Mouse (Mus musculus) lung, postnatal 36 days (tissue): ENCODE data around the gene Pdxdc1.
A peak's percentile ranks its signal among the peaks of the same experiment; 100 is the strongest.
"Not testable (repeated sequence)": the region's sequence is repeated elsewhere in the genome, so short reads cannot be mapped to it uniquely, and the experiment has no call there.

Experiments
- DNase-seq: peaks from one replicate; pipeline ENCODE4 v3.0.0; 2022; ENCODE audit warnings: mixed read lengths

Gene Pdxdc1

DNA sequence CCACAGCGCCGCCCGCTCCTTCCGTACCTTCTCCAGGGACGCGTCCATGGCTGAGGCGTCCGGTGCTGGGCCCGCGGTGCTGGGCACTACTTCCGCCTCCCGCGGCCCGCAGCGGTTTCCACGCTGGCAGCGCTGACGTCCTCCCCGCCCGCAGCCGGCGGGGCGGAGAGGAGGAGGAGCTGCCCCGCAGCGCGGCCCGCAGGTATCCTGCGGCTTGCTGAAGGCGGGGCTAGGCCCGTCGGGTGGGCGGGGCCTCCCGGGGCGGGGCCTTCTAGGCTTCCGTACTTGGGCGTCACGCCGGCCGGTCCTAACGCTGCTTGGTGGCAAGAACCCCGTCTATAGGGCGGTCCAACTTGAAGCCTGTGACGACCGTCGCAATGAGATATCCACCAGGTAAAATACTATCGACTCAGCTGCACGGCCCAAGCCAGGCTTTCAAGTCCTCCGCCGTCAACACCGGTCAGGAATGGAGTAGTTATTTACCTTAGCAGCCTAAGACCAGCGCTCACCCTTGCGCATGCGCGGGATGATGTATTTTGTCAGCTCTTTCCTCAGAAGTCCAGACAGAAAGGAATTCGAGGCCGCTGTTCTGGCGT, at the start of gene Pdxdc1, which contains the start of gene Mpv17l:
Pdxdc1 (minus strand) TSS at position 244 of the 596 bp plus-strand sequence.
Mpv17l (plus strand) TSS at position 274 of the 596 bp plus-strand sequence.
- DNase-seq, result peak; percentile 97

DNA sequence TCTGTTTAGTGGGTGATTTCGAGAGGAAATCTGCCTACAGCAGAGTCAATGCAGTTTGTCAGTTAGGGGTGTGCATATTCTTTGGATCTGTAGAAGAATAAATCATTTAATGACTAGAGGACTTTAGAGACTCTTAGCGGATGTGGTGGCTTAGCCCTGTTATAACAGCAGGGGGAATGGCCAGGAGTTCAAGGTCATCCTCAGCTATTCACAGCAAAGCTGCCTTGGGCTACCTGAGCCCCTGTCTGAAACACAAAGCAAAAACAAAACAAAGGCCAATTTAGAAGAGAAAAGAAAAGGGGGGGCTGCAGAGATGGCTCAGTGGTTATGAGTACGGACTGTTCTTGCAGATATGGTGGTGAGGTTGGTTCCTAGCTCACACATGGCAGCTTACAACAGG, 48.3 kb upstream of the Pdxdc1 start:
- no peak for DNase-seq

DNA sequence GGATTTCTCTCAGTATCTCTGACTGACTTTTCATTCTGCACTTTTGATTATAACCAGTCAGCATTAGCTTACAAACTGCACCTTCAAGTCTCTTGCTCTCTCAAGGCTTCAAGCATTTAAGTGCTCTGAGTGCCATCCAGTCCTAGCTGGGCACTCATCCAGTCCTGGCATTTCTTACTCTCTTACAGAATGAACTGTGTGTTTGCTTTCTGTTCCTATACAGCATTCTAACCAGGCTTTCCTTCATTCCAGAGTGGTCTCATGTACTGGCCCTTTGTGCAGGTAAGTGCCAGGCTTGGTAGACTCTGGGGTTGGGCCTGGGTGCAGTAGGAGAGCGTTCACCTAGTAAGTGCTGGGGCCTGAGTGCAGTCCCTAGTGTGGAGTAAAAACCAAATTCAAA, 43.4 kb upstream of the Pdxdc1 start:
- DNase-seq, result peak; percentile 91

DNA sequence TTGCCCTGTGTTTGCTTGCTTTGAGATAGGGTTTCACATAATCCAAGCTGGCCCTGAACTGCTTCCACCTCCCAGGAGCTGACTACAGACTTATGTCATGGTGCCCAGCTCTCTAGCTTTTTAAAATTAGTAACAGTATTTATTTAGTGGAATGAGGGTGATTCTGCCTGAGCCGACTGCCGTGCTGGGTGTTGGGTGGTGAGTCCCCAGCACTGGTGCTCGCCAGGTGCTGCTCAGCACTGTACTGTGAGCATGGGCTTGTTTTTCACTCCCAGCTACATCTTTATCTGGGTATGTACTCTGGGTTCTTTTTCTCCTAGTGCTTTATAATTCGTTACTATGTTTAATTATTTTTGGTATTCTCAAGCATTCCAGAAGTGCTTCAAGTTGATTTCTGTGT, 42.2 kb upstream of the Pdxdc1 start:
- no peak for DNase-seq

DNA sequence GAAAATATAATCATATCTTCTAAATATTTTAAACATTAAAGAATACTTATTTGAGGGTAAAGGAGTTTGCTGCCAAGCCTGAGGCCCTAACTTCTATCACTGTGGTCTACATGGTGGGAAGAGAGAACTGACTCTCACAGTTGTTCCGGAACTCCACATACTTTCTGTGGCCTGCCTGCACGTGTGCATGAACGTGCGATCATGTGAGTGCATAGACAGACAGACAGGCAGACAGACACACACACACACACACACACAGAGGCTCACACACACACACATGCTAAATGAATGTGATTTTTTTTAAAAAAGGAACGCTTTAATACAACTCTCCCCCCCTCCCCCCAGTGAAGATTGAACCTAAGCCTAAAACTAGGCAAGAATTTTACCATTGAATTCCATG, 41.8 kb upstream of the Pdxdc1 start:
- no peak for DNase-seq

DNA sequence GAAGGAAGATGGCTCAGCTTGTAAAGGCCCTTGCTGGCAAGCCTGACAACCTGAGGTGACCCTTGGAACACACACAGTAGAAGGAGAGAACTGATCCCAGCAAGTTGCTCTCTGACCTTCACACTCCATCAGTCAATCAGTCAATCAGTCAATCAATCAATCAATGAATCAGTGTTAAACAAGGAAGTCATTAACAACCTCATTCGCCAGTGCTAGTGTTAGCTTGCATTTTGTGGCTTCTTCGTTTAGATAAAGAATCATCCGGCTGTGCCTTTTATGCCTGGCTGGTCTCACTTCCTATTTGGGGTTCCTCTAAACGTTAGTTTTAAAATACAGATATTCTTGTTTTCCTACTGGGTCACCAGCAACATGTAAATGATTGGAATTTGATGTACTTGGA, 41.2 kb upstream of the Pdxdc1 start:
- DNase-seq, result no peak

DNA sequence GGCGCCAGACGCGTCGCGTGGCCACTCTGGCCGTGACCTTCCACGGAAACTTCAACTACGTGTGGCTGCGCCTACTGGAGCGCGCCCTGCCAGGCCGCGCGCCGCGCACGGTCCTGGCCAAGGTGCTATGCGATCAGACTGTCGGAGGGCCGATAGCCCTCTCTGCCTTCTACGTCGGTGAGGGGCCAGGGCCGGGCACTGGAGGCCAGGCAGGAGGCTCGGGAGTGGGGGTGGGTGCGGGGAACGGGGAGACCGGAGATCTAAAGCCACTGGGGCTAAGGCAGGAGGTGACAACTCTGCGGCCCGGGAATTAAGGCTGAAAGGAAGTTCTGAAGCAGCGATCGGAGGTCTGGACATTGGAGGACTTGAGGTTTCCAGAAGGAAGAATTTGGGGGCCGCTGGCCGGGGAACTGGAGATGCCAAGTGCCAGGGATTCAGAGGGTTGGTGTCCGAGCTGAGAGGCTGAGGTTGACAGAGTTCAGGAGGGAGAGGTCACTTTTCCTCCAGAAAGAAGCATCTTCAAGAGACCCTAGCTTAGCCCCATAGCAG, 38.0 kb upstream of the Pdxdc1 start:
- no peak for DNase-seq

DNA sequence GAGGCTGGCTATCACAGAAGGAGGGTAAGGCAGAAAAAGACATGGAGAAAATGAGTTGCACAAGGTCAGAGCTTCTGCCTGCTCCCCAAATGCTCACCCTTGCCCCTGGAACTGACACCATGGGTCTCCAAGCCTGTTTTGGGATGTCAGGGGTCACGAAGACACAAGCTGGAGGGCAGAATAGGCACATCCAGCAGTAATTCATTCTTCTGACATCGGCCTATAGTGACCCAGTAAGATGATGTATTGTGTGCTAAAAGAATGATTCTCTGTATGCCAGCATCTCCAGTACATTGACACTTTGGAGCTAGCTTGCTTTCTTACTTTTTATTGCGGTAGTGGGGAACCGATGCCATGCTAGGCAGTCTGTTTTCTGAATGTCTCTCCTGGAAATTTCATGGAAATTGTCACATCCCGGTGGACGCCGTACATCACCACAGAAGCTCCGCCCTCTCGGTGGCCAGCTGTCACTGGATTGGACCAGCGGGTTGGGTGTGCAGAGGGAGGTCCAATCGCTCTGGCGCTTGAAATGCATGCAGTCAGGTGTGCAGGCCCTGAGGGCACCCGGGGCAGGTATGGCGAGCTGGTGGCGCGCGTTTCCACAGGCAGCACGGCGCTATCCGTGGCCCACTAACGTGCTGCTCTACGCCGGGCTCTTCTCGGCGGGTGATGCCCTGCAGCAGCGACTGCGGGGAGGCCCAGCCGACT, 37.4 kb upstream of the Pdxdc1 start:
- peak; percentile 81 for DNase-seq

DNA sequence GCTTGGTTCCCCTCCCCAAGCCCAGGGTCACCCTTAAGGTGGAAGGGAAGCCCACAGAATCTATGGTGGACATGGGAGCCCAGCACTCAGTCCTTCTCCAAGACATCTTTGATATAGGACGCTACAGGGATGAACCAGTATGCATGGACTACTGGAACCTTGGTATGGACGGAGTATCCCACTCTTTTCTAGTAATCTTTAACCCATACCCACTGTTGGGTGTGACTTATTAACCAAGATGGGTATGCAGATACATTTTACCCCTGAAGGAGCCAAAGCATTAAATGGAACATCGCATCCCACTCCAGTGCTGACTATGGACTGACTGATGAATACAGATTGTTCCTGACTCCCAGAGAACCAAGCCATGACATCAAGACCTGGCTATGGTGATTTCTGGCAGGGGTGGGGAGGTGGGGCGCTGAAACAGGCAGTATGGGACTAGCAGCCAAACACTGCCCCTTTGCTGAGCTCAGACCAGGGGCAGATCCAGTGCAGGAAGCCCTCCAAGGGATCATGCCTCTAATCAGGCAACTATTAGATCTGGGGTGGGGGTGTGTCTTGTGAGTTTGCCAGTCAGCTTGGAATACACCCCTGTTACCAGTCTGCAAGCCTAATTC, 24.6 kb upstream of the Pdxdc1 start:
- DNase-seq, result no peak

DNA sequence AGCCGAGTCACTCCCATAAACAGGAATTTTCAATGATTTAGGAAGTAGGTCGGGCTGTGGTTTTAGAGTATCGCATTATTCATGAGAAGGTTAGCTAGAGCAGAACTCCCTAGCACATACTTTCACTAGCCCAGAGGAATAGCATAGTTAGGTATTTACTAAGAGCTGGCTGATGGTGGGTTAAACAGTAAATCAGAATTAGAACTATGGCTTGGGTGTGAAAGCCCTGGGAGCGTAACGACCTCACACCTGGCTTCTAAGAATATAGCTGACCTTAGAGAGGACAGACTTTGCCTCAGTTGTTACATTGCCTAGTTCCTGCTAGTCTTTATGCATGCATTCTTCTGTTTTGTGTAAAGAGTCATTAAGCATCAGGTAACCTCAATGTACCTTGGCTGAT, 20.0 kb upstream of the Pdxdc1 start:
- not testable (repeated sequence) for DNase-seq

DNA sequence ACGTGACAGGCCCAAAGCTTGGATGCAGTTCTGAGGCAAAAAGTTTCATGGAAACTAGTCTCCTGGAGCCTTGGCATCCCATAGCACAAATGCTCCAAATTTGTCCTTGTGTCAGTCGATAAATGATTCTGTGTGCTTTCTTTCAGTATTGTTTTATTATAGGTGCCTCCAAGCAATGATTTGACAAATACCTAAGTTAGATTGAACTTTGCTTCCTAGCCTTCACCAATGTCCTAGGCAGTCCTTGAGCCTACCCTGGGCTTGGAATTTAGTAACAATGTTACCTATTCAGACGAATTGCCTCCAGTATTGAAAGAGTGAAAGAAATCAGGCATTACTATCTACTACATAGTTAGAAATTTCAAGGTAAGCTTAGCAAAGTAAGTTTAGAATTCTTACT, 19.6 kb upstream of the Pdxdc1 start:
- DNase-seq, result not testable (repeated sequence)

DNA sequence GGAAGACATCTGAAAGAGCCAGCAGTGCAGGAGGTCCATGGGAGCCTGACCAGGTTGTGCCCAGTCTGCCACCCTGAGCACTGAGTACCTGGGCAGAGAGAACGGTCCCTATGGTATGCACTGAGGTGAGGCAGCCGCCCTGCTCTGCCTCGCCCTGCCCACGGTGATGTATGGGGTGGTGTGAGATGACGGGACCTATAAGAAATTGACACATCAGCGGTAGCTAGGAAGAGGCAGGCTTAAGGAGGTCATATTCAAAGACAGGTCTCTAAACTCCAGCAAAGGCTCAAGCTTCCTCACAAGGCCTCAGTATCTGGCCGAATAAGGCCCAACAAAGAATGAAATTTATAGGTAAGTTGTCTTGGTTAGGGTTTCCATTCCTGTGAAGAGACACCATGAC, 18.9 kb upstream of the Pdxdc1 start:
- no peak for DNase-seq

DNA sequence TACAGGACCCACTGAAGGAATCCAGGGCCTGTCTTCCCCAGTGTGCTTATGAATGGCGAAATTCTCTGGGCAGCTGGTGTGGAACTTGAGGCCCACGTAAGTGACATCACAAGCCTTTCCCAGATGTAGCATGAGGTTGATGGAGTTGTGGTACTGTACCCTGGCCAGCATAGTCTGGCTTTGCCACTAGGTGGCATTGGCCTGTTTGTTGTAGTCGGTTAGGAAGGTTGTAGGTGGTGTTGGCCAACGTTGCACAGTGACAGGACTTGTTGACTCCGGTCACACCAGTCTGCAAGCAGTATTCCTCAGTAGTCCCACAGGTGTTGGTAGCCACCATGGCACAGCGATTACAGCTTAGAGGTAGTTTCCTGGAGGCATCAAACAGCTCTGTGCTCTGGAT, 18.1 kb upstream of the Pdxdc1 start:
- peak; percentile 47 for DNase-seq

DNA sequence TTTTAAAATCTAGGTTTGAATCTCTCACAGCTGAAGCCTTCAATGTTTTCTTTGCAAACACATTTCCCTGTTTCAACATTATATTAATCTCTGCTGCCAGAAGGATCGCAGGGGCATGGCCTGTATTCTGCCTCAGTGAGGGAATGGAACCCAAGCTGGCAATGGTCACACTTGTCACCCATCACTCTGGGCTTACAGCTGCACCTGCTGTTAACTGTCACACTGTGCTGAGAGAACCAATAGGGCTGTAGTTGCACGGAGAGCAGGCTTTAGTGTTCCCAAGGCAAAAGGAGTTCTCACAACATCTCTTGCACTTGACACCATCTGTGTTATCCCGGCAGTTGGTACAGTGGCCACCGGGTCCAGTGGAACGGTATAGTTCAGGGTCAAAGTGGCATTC, 17.2 kb upstream of the Pdxdc1 start:
- no peak for DNase-seq

DNA sequence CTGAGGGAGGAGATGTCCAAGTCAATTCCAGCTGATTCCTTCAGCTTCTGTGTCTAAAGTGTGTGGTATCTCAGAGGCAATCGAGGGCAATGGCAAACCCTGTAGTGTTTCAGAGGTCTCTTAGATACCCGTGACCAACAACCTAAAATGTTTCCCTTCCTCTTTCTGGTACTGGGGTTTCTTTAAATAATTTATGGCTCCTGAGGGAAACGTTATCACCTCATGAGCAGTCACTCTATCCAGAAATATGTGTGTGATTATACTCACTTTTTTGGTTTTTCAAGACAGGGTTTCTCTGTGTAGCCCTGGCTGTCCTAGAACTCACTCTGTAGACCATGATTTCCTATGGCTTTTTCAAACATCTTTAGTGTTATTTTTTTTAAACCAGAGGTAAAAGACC, 4.4 kb upstream of the Pdxdc1 start:
- no peak for DNase-seq

DNA sequence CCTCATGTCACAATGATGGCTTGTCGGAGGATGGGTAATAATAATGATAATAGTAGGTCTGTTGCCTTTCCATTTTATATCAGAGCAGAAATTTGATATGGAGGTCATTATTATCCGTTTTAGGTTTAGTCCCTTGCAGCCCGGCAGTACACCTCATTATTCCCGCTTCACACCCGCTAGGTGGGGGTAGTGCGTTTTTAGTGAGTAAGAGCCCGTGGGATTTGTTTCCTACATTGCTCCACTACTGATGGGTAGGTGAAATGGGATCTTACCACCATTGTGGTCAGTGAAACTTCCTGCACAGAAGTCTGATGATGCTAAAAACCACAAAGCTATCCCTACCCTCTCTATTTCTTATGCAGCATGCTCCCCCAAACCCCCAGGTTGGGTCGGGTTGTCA, 557 bp upstream of the Pdxdc1 start:
- DNase-seq, result peak; percentile 85

DNA sequence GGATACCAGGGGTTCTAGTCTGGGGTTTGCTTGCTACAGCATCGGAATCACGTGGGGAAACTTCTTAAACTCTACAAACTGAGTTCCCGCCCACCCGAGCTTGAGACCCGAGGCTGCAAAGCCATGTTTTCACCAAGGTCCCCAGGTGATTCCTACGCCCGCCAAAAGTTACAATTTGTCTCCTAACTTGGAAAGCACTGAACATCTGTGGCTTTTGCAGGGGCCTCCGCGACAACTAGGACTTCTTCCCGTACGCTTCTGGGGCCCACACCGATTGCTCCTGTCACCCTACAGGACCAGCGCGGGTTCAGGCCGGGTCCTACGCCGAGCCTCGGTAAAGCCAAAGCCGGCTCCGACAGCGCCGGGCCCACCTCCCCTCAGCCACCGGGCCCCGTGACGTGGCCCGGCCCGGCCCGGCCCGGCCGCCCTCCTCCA, 517 bp downstream of the Pdxdc1 start:
- DNase-seq, result peak; percentile 42

DNA sequence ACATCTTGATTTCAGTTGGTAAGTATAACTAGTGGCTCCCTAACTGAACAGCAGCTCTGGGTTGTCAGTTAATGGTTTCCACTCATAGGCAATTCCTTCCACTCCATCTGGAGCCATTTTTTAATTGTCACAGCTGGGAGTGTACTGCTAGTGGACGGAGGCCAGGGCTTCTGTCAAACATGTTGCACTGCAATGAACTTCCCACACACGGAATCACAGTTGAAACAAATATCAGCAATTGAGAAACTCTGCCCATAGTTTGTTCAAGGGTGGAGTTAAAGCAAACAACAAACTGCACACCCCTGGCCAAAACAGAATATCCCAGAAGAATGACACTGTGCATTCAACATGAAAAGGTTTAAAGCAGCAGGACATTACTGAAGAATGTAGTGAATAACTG, 4.0 kb downstream of the Pdxdc1 start:
- DNase-seq, result peak; percentile 46

DNA sequence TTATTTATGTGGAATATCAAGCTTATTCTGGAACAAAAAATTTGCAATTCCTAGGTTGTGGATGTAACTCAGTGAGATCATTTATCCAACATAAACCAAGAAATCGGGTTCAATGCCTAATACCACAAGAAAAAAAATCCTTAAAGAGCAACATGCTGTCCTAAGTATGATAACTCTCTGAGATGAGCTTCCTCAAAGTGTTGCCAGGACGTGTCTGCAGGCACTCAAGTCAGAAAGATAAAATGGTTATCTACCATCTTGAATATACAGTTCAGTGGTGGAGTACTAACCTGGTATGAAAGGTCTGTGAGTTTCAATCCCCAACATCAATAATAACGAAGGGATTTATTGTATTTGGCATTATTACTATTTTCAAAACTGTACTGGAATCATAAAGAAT, 6.6 kb downstream of the Pdxdc1 start:
- DNase-seq, result no peak

DNA sequence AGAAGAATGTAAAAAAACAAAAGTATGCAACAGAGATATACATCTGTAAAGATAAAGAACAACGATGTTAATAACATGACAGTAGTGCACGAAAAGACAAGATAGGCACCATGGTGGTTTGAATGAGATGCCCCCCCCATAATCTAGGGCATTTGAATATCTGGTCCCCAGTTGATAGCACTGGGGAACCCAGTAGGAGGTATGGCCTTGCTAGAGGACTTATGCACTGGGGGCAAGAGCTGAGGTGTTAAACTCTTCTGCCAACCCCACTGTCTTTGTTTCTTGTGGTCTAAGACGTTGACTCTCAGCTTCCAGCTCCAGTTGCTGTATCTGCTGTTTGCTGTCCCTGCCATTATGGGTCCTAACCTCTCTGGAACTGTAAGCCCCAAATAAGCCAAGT, 7.2 kb downstream of the Pdxdc1 start:
- no peak for DNase-seq

DNA sequence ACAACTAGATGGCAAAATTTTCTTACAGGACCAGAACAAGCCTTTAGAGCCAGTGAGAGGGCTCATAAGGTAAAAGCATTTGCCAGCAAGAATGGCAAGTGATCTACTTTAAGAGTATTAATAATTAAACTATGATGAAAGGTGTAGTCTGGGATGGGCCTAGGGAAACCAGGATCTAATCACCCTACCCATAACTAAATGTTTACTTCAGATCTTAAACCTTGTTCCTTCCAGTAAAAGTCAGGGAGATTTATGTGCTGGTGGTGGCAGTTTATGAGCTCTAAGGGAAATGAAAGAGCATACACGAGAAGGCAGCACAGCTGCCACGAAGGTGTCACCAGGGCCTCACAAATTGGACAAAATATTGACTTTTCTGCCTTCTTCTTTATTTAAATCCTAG, 8.8 kb downstream of the Pdxdc1 start:
- no peak for DNase-seq

DNA sequence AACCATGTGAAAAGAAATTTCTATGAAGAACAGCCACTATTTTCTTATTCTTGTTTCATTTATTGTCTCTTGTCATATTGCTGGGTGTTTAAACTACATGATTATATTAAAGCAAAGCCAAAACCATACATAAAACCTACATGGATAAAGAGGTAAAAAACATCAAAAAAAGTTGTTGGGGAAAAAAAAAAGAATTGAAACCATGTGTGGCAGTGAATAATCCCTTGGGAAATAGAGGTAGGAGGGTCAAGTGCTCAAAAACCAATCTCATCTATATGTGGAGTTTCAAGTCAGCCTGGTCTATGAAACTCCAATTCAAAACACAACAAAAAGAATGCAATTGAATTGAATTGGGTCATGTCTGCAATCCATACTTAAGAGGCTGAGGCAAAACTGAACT, 10.1 kb downstream of the Pdxdc1 start:
- DNase-seq, result no peak

DNA sequence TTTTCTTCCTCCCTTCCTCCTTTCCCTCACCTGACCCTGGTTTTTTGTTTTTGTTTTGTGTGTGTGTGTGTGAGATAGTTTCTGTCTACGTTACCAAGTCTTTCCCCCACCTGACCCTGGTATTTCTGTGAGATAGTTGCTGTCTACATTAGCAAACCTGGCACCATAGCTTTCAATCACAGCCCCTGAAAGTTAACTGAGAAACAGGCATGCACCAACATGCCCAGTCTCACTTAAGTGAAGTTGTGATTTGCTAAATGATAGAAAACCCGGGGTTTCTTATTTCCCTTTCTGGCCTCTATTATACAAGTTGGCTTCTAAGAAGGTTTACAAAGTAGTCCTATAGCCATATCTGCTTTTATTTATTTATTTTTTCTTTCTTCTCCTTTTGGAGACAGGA, 12.5 kb downstream of the Pdxdc1 start:
- no peak for DNase-seq
